Mouse (Mus musculus): ENCODE data around the gene 4921539E11Rik. TPM values are rescaled to one million over a fixed set of nuclear protein-coding genes. Genes with fewer than 3 reads are reported as not detected.

Gene 4921539E11Rik
- polyA plus RNA-seq (2012; rRNA removed), result not detected in 2 replicates

DNA sequence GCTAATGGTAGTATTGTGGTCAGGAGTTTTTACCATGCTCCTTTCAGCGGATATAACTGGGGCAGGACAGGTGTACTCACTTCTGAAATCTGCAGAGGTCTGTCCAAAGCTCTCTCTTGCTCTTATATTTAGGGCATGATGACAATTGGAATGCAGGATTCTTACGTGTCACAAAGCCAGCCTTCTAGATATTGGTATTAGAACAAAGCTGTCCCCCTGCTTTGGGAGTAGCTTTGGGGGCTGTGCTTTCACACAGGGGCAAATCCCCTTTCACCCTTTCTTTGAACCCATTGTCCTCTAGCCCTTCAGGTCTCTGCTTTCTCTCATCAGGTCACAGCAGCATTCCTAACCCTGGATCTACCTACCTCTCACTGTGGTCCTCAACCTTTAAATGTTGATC lies at the start of gene 4921539E11Rik:
4921539E11Rik (minus strand) TSS at position 101 of the 400 bp plus-strand sequence.
- TF ChIP-seq POLR2A (IDR thresholded peaks at IDR 0.05; ENCODE audit: extremely low read depth, insufficient read depth, low read length), result no peak
- no peak for TF ChIP-seq CTCF (IDR thresholded peaks at IDR 0.05; ENCODE audit: extremely low read depth, insufficient read depth, low read length)
- Histone ChIP-seq H3K27ac (ENCODE audit: insufficient read depth, low read length) (no peak within 1 kb of the TSS), H3K4me3 (ENCODE audit: insufficient read depth, low read length) (no peak within 1 kb of the TSS), H3K4me1 (ENCODE audit: control insufficient read depth, insufficient read depth, low read length) (no peaks in the 10 kb centered on the region)

DNA sequence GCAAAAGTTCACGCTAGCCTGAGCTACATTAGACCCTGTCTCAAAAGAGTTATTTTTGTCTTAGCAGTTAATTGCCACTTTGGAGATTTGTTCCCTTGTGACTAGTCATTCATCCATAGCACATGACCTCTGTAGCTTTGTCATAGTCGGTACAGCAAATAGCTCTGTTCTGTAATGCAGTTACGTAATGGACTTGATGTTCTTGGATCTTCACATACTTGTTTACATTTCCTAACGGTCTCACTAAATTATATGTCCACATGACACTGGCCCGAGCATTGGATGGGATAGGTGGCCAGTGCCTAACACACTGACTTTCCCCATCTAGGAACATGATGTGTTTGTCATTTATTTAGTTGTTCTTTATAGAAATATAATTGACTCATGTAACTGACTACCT lies 44.5 kb upstream of the 4921539E11Rik start:
- H3K27ac ChIP-seq (ENCODE audit: insufficient read depth, low read length), result no peak overlapping the region
- no peak overlapping the region for H3K4me3 ChIP-seq (ENCODE audit: insufficient read depth, low read length)
- no peaks in the 10 kb centered on the region for H3K4me1 ChIP-seq (ENCODE audit: control insufficient read depth, insufficient read depth, low read length)
- TF ChIP-seq POLR2A (IDR thresholded peaks at IDR 0.05; ENCODE audit: extremely low read depth, insufficient read depth, low read length), result no peak
- TF ChIP-seq CTCF (IDR thresholded peaks at IDR 0.05; ENCODE audit: extremely low read depth, insufficient read depth, low read length), result no peak

DNA sequence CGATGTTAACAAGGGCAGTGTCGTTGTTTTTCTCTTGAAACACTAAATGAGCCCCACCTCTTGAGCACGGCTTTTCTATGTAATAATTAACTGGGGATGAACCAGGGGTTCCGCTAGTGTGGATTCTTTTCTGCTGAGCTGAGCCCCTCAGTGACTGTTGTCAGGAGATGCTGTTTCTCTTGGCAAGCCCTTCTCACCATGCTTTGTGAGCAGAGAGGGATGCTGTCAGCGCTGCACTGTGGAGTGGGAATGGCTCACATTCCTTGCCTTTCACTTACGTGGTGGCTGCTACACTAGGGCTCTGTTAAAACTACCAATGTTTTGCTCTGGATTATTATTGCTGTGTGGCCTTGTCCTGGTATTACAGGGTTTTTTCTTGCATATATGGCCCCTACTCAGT lies 38.7 kb upstream of the 4921539E11Rik start:
- Histone ChIP-seq H3K4me1 (ENCODE audit: control insufficient read depth, insufficient read depth, low read length) (no peaks in the 10 kb centered on the region), H3K27ac (ENCODE audit: insufficient read depth, low read length) (no peak overlapping the region), H3K4me3 (ENCODE audit: insufficient read depth, low read length) (no peak overlapping the region)
- TF ChIP-seq POLR2A (IDR thresholded peaks at IDR 0.05; ENCODE audit: extremely low read depth, insufficient read depth, low read length), result no peak
- no peak for TF ChIP-seq CTCF (IDR thresholded peaks at IDR 0.05; ENCODE audit: extremely low read depth, insufficient read depth, low read length)

DNA sequence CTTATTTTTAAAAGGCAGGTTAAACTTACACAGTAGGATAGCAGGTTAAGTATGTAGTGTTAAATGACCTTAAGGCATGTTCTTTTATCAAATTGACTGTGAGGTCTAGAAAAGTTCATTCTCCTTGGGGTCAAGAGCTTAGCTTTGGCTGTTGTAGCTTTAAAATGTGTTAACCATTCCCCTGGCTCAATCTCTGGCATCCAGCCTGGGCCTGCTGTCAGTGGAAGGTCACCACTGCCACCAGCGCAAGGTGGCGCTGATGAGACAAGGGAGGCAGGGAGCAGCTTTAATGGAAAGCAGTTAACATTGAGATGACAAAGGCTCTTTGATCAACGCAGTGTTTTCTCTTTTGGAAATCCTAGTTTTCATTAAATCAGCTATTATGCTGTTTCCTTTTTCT lies 36.3 kb upstream of the 4921539E11Rik start:
- Histone ChIP-seq H3K27ac (ENCODE audit: insufficient read depth, low read length) (no peak overlapping the region), H3K4me1 (ENCODE audit: control insufficient read depth, insufficient read depth, low read length) (no peaks in the 10 kb centered on the region), H3K4me3 (ENCODE audit: insufficient read depth, low read length) (no peak overlapping the region)
- TF ChIP-seq POLR2A (IDR thresholded peaks at IDR 0.05; ENCODE audit: extremely low read depth, insufficient read depth, low read length) (no peak), CTCF (IDR thresholded peaks at IDR 0.05; ENCODE audit: extremely low read depth, insufficient read depth, low read length) (peak; percentile 28)

DNA sequence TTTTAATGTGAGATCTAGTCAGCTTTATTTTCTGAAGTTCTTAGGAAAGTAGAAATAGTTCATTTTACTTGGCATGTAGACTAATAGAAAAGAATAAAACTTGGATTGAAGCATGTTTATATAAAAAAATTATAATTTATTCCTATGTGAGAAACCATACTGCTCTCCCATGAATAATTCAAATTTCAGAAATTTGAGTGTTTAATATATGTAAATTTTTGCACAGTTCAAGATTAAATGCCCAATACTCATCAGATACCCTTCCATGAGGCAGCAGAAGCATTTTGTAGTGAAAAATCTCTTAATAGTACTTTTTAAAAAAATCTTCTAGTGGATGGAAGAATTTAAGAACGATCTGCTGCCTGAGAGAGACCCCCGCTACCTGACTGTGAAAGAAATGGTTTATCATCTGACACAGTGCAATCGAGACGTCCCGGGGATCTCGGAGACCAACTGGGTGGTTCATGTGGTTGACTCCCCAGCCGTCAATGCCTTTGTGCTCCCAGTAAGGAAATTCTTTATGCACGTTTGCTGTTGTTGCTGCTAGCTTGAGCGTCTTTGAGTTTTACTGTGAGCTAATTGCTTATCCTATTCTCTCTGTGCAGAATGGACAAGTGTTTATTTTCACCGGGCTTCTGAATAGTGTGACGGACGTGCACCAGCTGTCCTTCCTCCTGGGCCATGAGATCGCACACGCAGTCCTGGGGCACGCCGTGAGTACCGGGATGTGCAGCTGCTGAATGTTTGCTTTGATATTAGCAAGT lies 34.2 kb upstream of the 4921539E11Rik start:
- TF ChIP-seq POLR2A (IDR thresholded peaks at IDR 0.05; ENCODE audit: extremely low read depth, insufficient read depth, low read length) (no peak), CTCF (IDR thresholded peaks at IDR 0.05; ENCODE audit: extremely low read depth, insufficient read depth, low read length) (no peak)
- Histone ChIP-seq H3K27ac (ENCODE audit: insufficient read depth, low read length) (no peak overlapping the region), H3K4me1 (ENCODE audit: control insufficient read depth, insufficient read depth, low read length) (no peaks in the 10 kb centered on the region), H3K4me3 (ENCODE audit: insufficient read depth, low read length) (no peak overlapping the region)

DNA sequence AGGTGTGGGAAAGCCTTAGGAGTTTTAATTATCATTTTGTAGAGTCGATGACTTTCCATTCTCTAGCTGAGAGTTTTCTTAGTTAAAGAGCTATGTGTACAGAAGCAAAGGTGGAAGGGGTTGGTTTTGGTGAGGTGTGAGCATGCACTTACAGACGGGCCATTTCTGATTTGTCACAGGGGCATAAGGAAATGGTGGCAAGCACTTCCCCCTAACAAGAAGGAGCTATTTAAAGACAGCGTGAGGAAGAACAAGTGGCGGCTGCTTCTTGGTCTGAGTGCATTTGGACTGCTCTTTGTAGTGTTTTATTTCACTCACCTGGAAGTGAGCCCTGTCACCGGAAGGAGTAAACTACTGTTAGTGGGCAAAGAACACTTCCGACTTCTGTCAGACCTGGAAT lies 30.8 kb upstream of the 4921539E11Rik start:
- no peak for TF ChIP-seq POLR2A (IDR thresholded peaks at IDR 0.05; ENCODE audit: extremely low read depth, insufficient read depth, low read length)
- TF ChIP-seq CTCF (IDR thresholded peaks at IDR 0.05; ENCODE audit: extremely low read depth, insufficient read depth, low read length), result no peak
- Histone ChIP-seq H3K27ac (ENCODE audit: insufficient read depth, low read length) (no peak overlapping the region), H3K4me3 (ENCODE audit: insufficient read depth, low read length) (no peak overlapping the region), H3K4me1 (ENCODE audit: control insufficient read depth, insufficient read depth, low read length) (no peaks in the 10 kb centered on the region)

DNA sequence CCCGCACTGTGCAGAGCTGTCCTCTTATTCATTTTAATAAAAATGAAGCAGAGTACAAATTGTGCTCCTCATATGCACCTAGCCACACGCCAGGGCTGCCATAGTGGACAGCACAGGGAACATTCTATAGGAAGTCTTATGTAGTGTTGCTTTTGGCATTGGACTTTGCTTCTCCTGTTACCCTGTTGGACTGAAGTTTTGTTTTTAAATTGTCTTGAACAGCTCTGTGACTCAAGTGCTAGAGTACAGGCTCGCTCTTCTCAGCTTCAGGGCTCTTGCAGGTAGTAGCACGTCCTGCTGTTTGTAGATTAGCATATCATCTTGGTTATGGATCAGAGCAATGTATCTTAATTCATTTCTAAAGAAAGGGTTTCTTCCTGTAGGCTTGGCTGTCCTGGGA lies 25.2 kb upstream of the 4921539E11Rik start:
- H3K4me3 ChIP-seq (ENCODE audit: insufficient read depth, low read length), result no peak overlapping the region
- H3K4me1 ChIP-seq (ENCODE audit: control insufficient read depth, insufficient read depth, low read length), result no peaks in the 10 kb centered on the region
- no peak overlapping the region for H3K27ac ChIP-seq (ENCODE audit: insufficient read depth, low read length)
- no peak for TF ChIP-seq CTCF (IDR thresholded peaks at IDR 0.05; ENCODE audit: extremely low read depth, insufficient read depth, low read length)
- TF ChIP-seq POLR2A (IDR thresholded peaks at IDR 0.05; ENCODE audit: extremely low read depth, insufficient read depth, low read length), result no peak

DNA sequence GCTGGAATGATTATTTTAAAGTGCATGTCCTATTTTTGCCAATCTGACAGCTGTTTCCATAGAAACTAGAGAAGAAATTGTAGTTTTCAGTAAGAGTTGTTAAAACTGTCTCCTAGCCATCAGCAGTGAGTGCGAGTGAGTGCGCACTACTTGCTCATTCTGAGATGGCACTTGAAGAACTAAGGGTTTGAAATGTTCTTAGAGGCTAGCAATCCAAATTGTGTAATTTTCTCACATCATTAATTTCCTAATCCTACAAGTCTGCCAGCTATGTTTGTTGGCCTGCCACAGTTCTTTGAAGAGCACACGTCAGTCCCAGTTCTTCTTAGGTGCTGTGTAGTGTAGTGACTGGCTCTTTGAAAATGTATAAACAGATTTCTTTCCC lies 23.9 kb upstream of the 4921539E11Rik start:
- Histone ChIP-seq H3K27ac (ENCODE audit: insufficient read depth, low read length) (no peak overlapping the region), H3K4me3 (ENCODE audit: insufficient read depth, low read length) (peak overlapping the region; percentile 62), H3K4me1 (ENCODE audit: control insufficient read depth, insufficient read depth, low read length) (no peaks in the 10 kb centered on the region)
- no peak for TF ChIP-seq POLR2A (IDR thresholded peaks at IDR 0.05; ENCODE audit: extremely low read depth, insufficient read depth, low read length)
- no peak for TF ChIP-seq CTCF (IDR thresholded peaks at IDR 0.05; ENCODE audit: extremely low read depth, insufficient read depth, low read length)

DNA sequence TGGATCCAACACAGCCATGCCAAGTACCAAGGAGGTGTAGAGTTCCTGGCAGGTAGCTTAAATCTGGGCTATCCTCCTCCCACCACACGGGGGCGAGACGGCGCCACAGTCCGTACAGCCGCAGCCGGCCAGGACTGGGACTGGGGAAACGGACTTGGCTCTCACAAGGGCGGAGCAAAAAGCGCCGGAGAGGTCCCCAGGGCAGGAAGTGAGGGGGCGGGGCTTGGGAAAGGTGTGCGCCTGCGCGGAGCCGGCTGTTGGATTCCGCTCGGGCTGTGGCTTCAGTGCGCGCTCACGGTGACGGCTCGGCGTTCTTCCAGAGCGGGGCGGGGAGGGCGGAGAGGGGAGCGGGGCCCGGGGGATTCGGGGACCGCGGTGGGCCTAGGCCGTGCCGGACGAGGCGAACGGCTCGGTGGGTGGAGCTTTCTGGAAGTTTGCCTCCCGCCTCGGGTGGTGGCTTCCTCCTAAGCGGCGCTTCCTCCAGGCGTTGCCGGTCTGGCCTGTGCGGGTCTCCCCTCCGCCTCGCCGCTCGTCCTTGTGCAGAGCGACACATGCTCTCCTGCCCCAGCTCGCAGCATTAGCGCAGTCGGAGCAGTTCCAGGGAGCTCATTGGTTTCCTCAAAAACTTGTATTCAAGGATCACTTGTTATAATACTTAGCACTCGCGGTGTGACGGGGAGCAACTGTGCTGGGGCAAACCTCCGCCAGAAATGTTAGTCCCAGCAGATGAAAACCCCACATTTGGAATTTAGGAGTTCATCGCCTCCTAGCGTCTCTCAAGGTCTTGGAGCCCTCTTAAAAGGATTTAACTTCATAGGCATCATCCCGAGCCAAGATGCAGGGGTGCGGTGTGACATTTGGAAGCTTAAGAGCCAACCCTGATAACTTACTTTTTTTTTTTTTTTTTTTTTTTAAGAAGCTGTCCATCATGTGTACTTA lies 23.2 kb upstream of the 4921539E11Rik start, which contains the start of gene Oma1:
Oma1 (plus strand) TSS at position 226 of the 939 bp plus-strand sequence.
- H3K27ac ChIP-seq (ENCODE audit: insufficient read depth, low read length), result peak within 1 kb of the TSS; percentile 57
- H3K4me1 ChIP-seq (ENCODE audit: control insufficient read depth, insufficient read depth, low read length), result no peaks in the 10 kb centered on the region
- TF ChIP-seq CTCF (IDR thresholded peaks at IDR 0.05; ENCODE audit: extremely low read depth, insufficient read depth, low read length) (peak; percentile 47), POLR2A (IDR thresholded peaks at IDR 0.05; ENCODE audit: extremely low read depth, insufficient read depth, low read length) (peak; percentile 53; the same call in 1 of the 2 replicates)
- H3K4me3 ChIP-seq (ENCODE audit: insufficient read depth, low read length), result peak within 1 kb of the TSS; percentile 62

Data from cortical plate, adult 2 months (tissue).